Mouse (Mus musculus): ENCODE results near the gene Dock1. TPM values are rescaled to one million over a fixed set of nuclear protein-coding genes. Genes with fewer than 3 reads are reported as not detected.

Gene Dock1
- total RNA-seq, 1 experiment, result 24.3 TPM

- Histone ChIP-seq H3K4me3 (ENCODE audit: insufficient read depth in 1 of 2, low read depth in 1 of 2, low read length in 2 of 2, poor library complexity in 1 of 2, severe bottlenecking in 1 of 2) (no peak overlapping the region), H3K9me3 (ENCODE audit: control insufficient read depth, insufficient read depth, low read depth, low read length) (no peaks in the 10 kb centered on the region), H3K36me3 (ENCODE audit: control insufficient read depth, insufficient read depth, low read length, poor library complexity, severe bottlenecking) (no peaks in the 10 kb centered on the region; the same call in 1 of the 2 replicates), H3K27ac (ENCODE audit: insufficient read depth, low read depth, low read length, poor library complexity, severe bottlenecking) (no peak overlapping the region), H3K4me1 (ENCODE audit: control insufficient read depth in 2 of 2, insufficient read depth in 2 of 2, low read length in 2 of 2, poor library complexity in 1 of 2) (peaks cover 3 to 5% of the 10 kb centered on the region in 2 experiments; a peak in 3 of 4 replicates), H3K9ac (ENCODE audit: insufficient read depth, low read depth, low read length, poor library complexity, severe bottlenecking) (no peak overlapping the region)
- in situ Hi-C loops (cut with MboI; ENCODE audit: low sequenced_read_pairs in 2 of 2, unreplicated experiment in 2 of 2), result no loop called here
- DNase-seq (ENCODE audit: low read depth, low spot score), result peak; percentile 47
- TF ChIP-seq ZC3H11A (IDR thresholded peaks at IDR 0.05; ENCODE audit: borderline replicate concordance, low read depth, low read length) (no peak), CHD2 (IDR thresholded peaks at IDR 0.05; ENCODE audit: low read depth, low read length) (no peak), MAFK (IDR thresholded peaks at IDR 0.05; ENCODE audit: insufficient read depth, low read depth, low read length) (no peak), HCFC1 (IDR thresholded peaks at IDR 0.05; ENCODE audit: borderline replicate concordance, insufficient read depth, low read length) (no peak), ZNF384 (IDR thresholded peaks at IDR 0.05; ENCODE audit: low read depth, low read length) (no peak)
Observed at GRCm38 (mm10) chr7:134931886-134932285, 261.4 kb downstream of the Dock1 start.

DNA sequence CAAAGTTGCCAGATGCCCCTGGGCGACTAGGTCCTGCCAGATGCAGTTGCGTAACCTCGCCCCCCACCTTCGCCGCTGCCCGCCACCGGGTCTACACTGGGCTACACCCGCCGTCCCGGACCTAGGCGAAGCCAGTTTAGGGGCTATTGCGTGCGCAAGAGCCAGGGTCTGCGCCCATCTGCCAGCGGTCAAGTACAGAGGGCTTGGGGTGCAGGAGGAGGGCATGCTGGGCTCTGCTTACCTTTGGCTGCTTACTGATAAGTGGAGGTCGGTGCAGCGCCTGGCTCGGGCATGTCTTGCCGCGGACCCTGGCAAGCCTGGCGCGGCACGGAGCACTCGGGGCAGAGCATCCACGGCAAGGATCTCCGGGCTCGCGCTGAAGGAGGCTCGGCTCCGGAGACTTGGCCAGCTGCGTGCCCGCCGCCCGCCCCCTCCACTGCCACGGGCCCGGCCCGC, 267.0 kb downstream of the Dock1 start:
- DNase-seq (ENCODE audit: low read depth, low spot score), result peak; percentile 13
- H3K4me3 ChIP-seq (ENCODE audit: insufficient read depth in 1 of 2, low read depth in 1 of 2, low read length in 2 of 2, poor library complexity in 1 of 2, severe bottlenecking in 1 of 2), result peak overlapping the region; percentile 73 to 79
- H3K36me3 ChIP-seq (ENCODE audit: control insufficient read depth, insufficient read depth, low read length, poor library complexity, severe bottlenecking), result no peaks in the 10 kb centered on the region
- peak overlapping the region; percentile 27 for H3K9ac ChIP-seq (ENCODE audit: insufficient read depth, low read depth, low read length, poor library complexity, severe bottlenecking)
- H3K9me3 ChIP-seq (ENCODE audit: control insufficient read depth, insufficient read depth, low read depth, low read length), result no peaks in the 10 kb centered on the region
- H3K27ac ChIP-seq (ENCODE audit: insufficient read depth, low read depth, low read length, poor library complexity, severe bottlenecking), result no peak overlapping the region
- in situ Hi-C loops (cut with MboI; ENCODE audit: low sequenced_read_pairs in 2 of 2, unreplicated experiment in 2 of 2), result no loop called here
- TF ChIP-seq ZNF384 (IDR thresholded peaks at IDR 0.05; ENCODE audit: low read depth, low read length) (no peak), ZC3H11A (IDR thresholded peaks at IDR 0.05; ENCODE audit: borderline replicate concordance, low read depth, low read length) (no peak), CHD2 (IDR thresholded peaks at IDR 0.05; ENCODE audit: low read depth, low read length) (no peak), MAFK (IDR thresholded peaks at IDR 0.05; ENCODE audit: insufficient read depth, low read depth, low read length) (no peak), HCFC1 (IDR thresholded peaks at IDR 0.05; ENCODE audit: borderline replicate concordance, insufficient read depth, low read length) (no peak)
- peaks cover 0 to 9% of the 10 kb centered on the region in 2 experiments; a peak in 1 of 4 replicates for H3K4me1 ChIP-seq (ENCODE audit: control insufficient read depth in 2 of 2, insufficient read depth in 2 of 2, low read length in 2 of 2, poor library complexity in 1 of 2)

DNA sequence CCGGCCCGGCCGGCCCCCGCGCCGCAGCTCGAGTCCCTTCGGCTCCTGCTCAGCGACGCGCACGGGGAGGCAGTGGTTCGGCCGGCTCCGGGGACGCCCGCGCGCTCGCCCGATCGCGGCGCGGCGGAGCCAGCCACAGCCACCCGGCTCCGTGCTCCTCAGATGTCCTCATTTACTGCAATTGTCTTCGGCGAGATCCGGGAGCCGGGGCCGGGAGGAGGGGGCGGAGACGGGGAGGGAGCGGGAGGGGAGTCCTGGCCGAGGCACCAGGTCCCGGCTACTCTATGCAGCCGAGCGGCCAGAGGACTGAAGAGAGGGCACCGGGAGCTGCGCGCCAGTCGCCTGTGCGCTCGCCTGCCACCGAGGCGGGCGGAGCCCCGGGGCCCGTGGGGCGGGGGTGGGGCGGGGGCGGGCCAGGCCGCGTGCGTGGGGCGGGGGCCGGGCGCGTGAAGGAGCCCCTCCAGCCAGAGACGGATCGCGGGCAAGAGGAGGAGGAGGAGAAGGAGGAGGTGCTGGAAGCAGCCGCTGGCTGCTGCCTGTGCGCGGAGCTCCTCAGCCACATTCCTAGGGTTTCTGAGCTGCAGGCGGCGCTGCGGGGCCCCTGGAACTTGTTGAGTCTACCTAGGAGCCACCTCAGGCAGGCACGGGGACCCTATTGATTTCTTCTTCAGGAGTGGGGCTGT, 267.6 kb downstream of the Dock1 start, which contains the start of gene Fam196a:
TSS of gene Fam196a (minus strand) at position 504 of the 683 bp plus-strand sequence.
- Histone ChIP-seq H3K4me3 (ENCODE audit: insufficient read depth in 1 of 2, low read depth in 1 of 2, low read length in 2 of 2, poor library complexity in 1 of 2, severe bottlenecking in 1 of 2) (peak within 1 kb of the TSS; percentile 73 to 79), H3K9ac (ENCODE audit: insufficient read depth, low read depth, low read length, poor library complexity, severe bottlenecking) (peak within 1 kb of the TSS; percentile 27), H3K36me3 (ENCODE audit: control insufficient read depth, insufficient read depth, low read length, poor library complexity, severe bottlenecking) (no peaks in the 10 kb centered on the region), H3K4me1 (ENCODE audit: control insufficient read depth in 2 of 2, insufficient read depth in 2 of 2, low read length in 2 of 2, poor library complexity in 1 of 2) (peaks cover 0 to 9% of the 10 kb centered on the region in 2 experiments; a peak in 1 of 4 replicates), H3K27ac (ENCODE audit: insufficient read depth, low read depth, low read length, poor library complexity, severe bottlenecking) (no peak within 1 kb of the TSS), H3K9me3 (ENCODE audit: control insufficient read depth, insufficient read depth, low read depth, low read length) (no peaks in the 10 kb centered on the region)
- in situ Hi-C loops (cut with MboI; ENCODE audit: low sequenced_read_pairs in 2 of 2, unreplicated experiment in 2 of 2), result no loop called here
- peak; percentile 53 for DNase-seq (ENCODE audit: low read depth, low spot score)
- TF ChIP-seq MAFK (IDR thresholded peaks at IDR 0.05; ENCODE audit: insufficient read depth, low read depth, low read length), result no peak
- TF ChIP-seq CHD2 (IDR thresholded peaks at IDR 0.05; ENCODE audit: low read depth, low read length), result no peak
- TF ChIP-seq ZC3H11A (IDR thresholded peaks at IDR 0.05; ENCODE audit: borderline replicate concordance, low read depth, low read length), result no peak
- TF ChIP-seq ZNF384 (IDR thresholded peaks at IDR 0.05; ENCODE audit: low read depth, low read length), result no peak
- no peak; the same call in 1 of the 2 replicates for TF ChIP-seq HCFC1 (IDR thresholded peaks at IDR 0.05; ENCODE audit: borderline replicate concordance, insufficient read depth, low read length)

GRCm38 (mm10) chr7:134941891-134942290, 271.4 kb downstream of the Dock1 start:
- in situ Hi-C loops (cut with MboI; ENCODE audit: low sequenced_read_pairs in 2 of 2, unreplicated experiment in 2 of 2), result no loop called here
- no peak for TF ChIP-seq HCFC1 (IDR thresholded peaks at IDR 0.05; ENCODE audit: borderline replicate concordance, insufficient read depth, low read length)
- no peak for TF ChIP-seq MAFK (IDR thresholded peaks at IDR 0.05; ENCODE audit: insufficient read depth, low read depth, low read length)
- no peak for TF ChIP-seq CHD2 (IDR thresholded peaks at IDR 0.05; ENCODE audit: low read depth, low read length)
- no peak for TF ChIP-seq ZC3H11A (IDR thresholded peaks at IDR 0.05; ENCODE audit: borderline replicate concordance, low read depth, low read length)

More at GRCm38 (mm10) chr7:134941891-134942290, 271.4 kb downstream of the Dock1 start:
- no peak for DNase-seq (ENCODE audit: low read depth, low spot score)
- H3K36me3 ChIP-seq (ENCODE audit: control insufficient read depth, insufficient read depth, low read length, poor library complexity, severe bottlenecking), result no peaks in the 10 kb centered on the region
- no peak overlapping the region for H3K27ac ChIP-seq (ENCODE audit: insufficient read depth, low read depth, low read length, poor library complexity, severe bottlenecking)
- H3K4me1 ChIP-seq (ENCODE audit: control insufficient read depth in 2 of 2, insufficient read depth in 2 of 2, low read length in 2 of 2, poor library complexity in 1 of 2), result peaks cover 0 to 4% of the 10 kb centered on the region in 2 experiments; a peak in 1 of 4 replicates
- H3K9ac ChIP-seq (ENCODE audit: insufficient read depth, low read depth, low read length, poor library complexity, severe bottlenecking), result no peak overlapping the region
- H3K9me3 ChIP-seq (ENCODE audit: control insufficient read depth, insufficient read depth, low read depth, low read length), result no peaks in the 10 kb centered on the region
- H3K4me3 ChIP-seq (ENCODE audit: insufficient read depth in 1 of 2, low read depth in 1 of 2, low read length in 2 of 2, poor library complexity in 1 of 2, severe bottlenecking in 1 of 2), result no peak overlapping the region

Measured in ES-E14 (cell line).